Mouse (Mus musculus) midbrain, embryonic 16.5 days (tissue): ENCODE results near the gene Srpr. TPM values are rescaled to one million over a fixed set of nuclear protein-coding genes. Genes with fewer than 3 reads are reported as not detected.

Source experiments
- ATAC-seq: fragments of 200-750 bp; cut with Nextera tagmentation; 2 replicates; pipeline ENCODE4 v1.8.0; 2017; ENCODE audit warnings: moderate TSS enrichment
- H3K27ac ChIP-seq: fragments of 300-500 bp; sonication (generic); 2 replicates; pipeline ENCODE4 v1.5.1; 2014; ENCODE audit warnings: mild to moderate bottlenecking, low read length, mixed read lengths
- H3K27me3 ChIP-seq: fragments of 300-500 bp; sonication (generic); 2 replicates; pipeline ENCODE4 v1.6.1; 2014; ENCODE audit warnings: low read depth, low read length, mixed read lengths; ENCODE audit not compliant: control insufficient read depth, insufficient read depth
- H3K36me3 ChIP-seq: fragments of 300-500 bp; sonication (generic); 2 replicates; pipeline ENCODE4 v1.6.1; 2014; ENCODE audit warnings: mild to moderate bottlenecking, low read length, moderate library complexity, mixed read lengths; ENCODE audit not compliant: control insufficient read depth, insufficient read depth
- H3K4me1 ChIP-seq: fragments of 300-500 bp; sonication (generic); 2 replicates; pipeline ENCODE4 v1.6.1; 2014; ENCODE audit warnings: mild to moderate bottlenecking, low read length, mixed read lengths; ENCODE audit not compliant: control insufficient read depth, insufficient read depth
- H3K4me2 ChIP-seq: fragments of 300-500 bp; sonication (generic); 2 replicates; pipeline ENCODE4 v1.6.1; 2014; ENCODE audit warnings: mild to moderate bottlenecking, low read length, mixed read lengths
- H3K4me3 ChIP-seq: fragments of 300-500 bp; sonication (generic); 2 replicates; pipeline ENCODE4 v1.5.1; 2014; ENCODE audit warnings: low read depth, mild to moderate bottlenecking, low read length, moderate library complexity, mixed read lengths
- H3K9ac ChIP-seq: fragments of 300-500 bp; sonication (generic); 2 replicates; pipeline ENCODE4 v1.6.1; 2014; ENCODE audit warnings: low read depth, low read length, mixed read lengths
- H3K9me3 ChIP-seq: fragments of 300-500 bp; sonication (generic); replicated peaks from 2 replicates; pipeline ENCODE4 v1.6.1; 2014; ENCODE audit warnings: mild to moderate bottlenecking, low read length, mixed read lengths; ENCODE audit not compliant: control insufficient read depth, poor library complexity, severe bottlenecking
- WGBS: fragments of 180-500 bp; shearing (Covaris S2); extraction: QIAGEN DNeasy Blood & Tissue Kit; methylation state at CpG from one replicate; pipeline ENCODE4 v1.1.7; 2014; 5-methylcytosine and 5-hydroxymethylcytosine counted together
- polyA plus RNA-seq: library from polyadenylated mRNA; unstranded; fragments of >200 nt; fragmentation: Nextera tagmentation; extraction: Ambion mirVana; gene quantifications from 2 replicates; pipeline ENCODE4 v1.2.1, GENCODE M21; 2015

The Srpr gene
- polyA plus RNA-seq, 1 experiment from 2014 or later: 68.2 TPM

DNA sequence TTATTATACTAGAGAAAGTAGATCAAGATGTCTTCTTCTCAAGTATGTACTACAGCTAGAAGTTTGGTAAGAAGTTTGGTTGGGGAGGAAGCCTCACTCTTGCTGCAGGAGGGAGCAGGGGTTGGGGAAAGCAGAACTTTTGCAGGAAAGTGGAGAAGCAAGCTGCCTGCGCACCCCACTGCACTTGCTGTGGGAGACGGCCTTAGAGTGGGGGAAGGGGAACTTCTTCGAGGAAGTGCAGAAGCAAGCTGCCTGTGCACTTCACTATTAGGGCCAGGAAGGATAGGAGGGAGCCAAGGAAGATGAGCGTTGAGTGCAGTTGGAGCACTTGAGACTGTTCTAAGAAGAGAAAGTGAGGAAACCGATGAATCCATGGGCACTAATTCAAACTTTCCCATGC is 16.6 kb upstream of the Srpr start:
- Histone ChIP-seq H3K4me2 (no peak overlapping the region), H3K9me3 (no peaks in the 10 kb centered on the region), H3K4me3 (no peak overlapping the region), H3K36me3 (no peaks in the 10 kb centered on the region), H3K4me1 (no peaks in the 10 kb centered on the region), H3K9ac (no peak overlapping the region), H3K27ac (no peak overlapping the region), H3K27me3 (no peaks in the 10 kb centered on the region)
- 70% methylated on average over 5 of the region's 5 CpGs for WGBS
- ATAC-seq: no peak

DNA sequence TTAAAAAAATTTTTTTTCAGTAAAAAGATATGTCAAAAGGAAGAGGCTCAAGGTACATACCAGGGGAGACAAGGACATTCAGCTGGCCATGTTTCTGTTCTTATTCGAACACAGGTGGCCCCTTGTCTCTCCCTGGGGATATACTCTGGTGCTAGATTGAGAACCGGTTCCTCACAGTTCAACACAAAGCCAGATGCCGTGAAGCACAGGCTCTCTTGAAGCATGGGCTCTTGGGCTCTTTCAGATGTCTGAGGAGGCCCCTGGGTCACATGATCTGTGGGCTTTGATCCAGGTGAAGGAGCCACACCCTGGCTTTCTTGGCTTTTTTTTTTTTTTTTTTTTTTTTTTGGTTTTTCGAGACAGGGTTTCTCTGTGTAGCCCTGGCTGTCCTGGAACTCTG is 13.5 kb upstream of the Srpr start:
- Histone ChIP-seq H3K36me3 (no peaks in the 10 kb centered on the region), H3K4me1 (no peaks in the 10 kb centered on the region), H3K4me3 (no peak overlapping the region), H3K9ac (no peak overlapping the region), H3K4me2 (no peak overlapping the region), H3K27me3 (no peaks in the 10 kb centered on the region), H3K9me3 (no peaks in the 10 kb centered on the region), H3K27ac (no peak overlapping the region)
- 83% methylated on average over 4 of the region's 4 CpGs for WGBS
- no peak for ATAC-seq

DNA sequence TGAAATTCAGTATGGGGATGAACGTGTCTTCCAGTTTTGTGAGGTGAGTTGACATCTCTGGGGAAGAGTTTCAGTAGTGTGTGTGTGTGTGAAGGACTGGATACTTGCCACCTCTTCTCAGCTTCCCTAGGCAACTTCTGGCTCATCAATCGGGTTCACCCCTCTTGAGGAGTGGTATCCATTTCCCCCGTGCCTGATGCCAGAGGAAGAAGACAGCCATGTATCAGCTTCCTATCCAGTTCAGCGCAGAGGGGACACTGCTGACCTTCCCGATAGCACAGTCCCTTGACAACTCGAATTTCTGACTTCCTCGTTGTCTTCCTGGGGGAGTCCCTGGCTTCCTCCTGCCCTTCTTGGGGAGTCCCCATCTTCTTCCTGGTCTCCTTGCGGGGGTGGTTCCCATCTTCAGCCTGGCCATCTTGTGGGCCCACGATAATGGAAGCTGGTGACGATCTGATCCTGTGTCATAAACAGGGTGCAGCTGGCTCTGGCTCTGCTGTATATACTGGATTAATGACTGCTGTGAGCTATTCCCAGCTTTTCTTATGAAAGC is 12.5 kb upstream of the Srpr start:
- H3K4me2 ChIP-seq: no peak overlapping the region
- no peaks in the 10 kb centered on the region for H3K27me3 ChIP-seq
- H3K27ac ChIP-seq: no peak overlapping the region
- WGBS: 91% methylated on average over 10 of the region's 10 CpGs
- H3K36me3 ChIP-seq: no peaks in the 10 kb centered on the region
- no peak for ATAC-seq
- H3K9me3 ChIP-seq: no peaks in the 10 kb centered on the region
- H3K9ac ChIP-seq: no peak overlapping the region
- H3K4me1 ChIP-seq: no peaks in the 10 kb centered on the region
- H3K4me3 ChIP-seq: no peak overlapping the region

GRCm38 (mm10) chr9:35188700-35189099 is 11.3 kb upstream of the Srpr start:
- H3K4me2 ChIP-seq: 0 out of 2 replicates have a peak overlapping the region, but pooled peaks have one; percentile 12
- ATAC-seq: 0 out of 2 replicates have a peak, but pooled peaks have one; percentile 41
- H3K27me3 ChIP-seq: no peaks in the 10 kb centered on the region
- H3K4me3 ChIP-seq: no peak overlapping the region
- 67% methylated on average over 22 of the region's 22 CpGs for WGBS
- H3K9me3 ChIP-seq: no peaks in the 10 kb centered on the region
- no peak overlapping the region for H3K27ac ChIP-seq
- no peaks in the 10 kb centered on the region for H3K36me3 ChIP-seq
- no peaks in the 10 kb centered on the region for H3K4me1 ChIP-seq
- H3K9ac ChIP-seq: no peak overlapping the region

- H3K9me3 ChIP-seq: no peaks in the 10 kb centered on the region
- no peaks in the 10 kb centered on the region for H3K4me1 ChIP-seq
- H3K27me3 ChIP-seq: no peaks in the 10 kb centered on the region
- no peaks in the 10 kb centered on the region for H3K36me3 ChIP-seq
- 64% methylated on average over 11 of the region's 11 CpGs for WGBS
- H3K4me2 ChIP-seq: no peak overlapping the region
- no peak overlapping the region for H3K4me3 ChIP-seq
- H3K9ac ChIP-seq: no peak overlapping the region; the same call in 1 of the 2 replicates
- H3K27ac ChIP-seq: no peak overlapping the region
- peak; percentile 44; the same call in 1 of the 2 replicates for ATAC-seq
These were observed 6.9 kb upstream of the Srpr start for GRCm38 (mm10) chr9:35192983-35193542.

GRCm38 (mm10) chr9:35194048-35194447 is 5.9 kb upstream of the Srpr start:
- Histone ChIP-seq H3K36me3 (no peaks in the 10 kb centered on the region), H3K4me3 (no peak overlapping the region), H3K9me3 (no peaks in the 10 kb centered on the region), H3K4me2 (no peak overlapping the region), H3K4me1 (no peaks in the 10 kb centered on the region), H3K27ac (no peak overlapping the region), H3K27me3 (no peaks in the 10 kb centered on the region), H3K9ac (no peak overlapping the region)
- WGBS: 97% methylated on average over 3 of the region's 3 CpGs
- no peak for ATAC-seq

GRCm38 (mm10) chr9:35197625-35198024 is 2.4 kb upstream of the Srpr start:
- Histone ChIP-seq H3K4me2 (no peak overlapping the region), H3K9ac (no peak overlapping the region), H3K27me3 (no peaks in the 10 kb centered on the region), H3K4me3 (no peak overlapping the region), H3K36me3 (no peaks in the 10 kb centered on the region), H3K4me1 (peaks cover 8% of the 10 kb centered on the region), H3K27ac (no peak overlapping the region), H3K9me3 (no peaks in the 10 kb centered on the region)
- no peak for ATAC-seq
- 90% methylated on average over 3 of the region's 3 CpGs for WGBS

- no peak overlapping the region for H3K9ac ChIP-seq
- no peak overlapping the region for H3K4me2 ChIP-seq
- no peaks in the 10 kb centered on the region for H3K27me3 ChIP-seq
- H3K36me3 ChIP-seq: no peaks in the 10 kb centered on the region
- peaks cover 8% of the 10 kb centered on the region for H3K4me1 ChIP-seq
- ATAC-seq: no peak
- no peaks in the 10 kb centered on the region for H3K9me3 ChIP-seq
- WGBS: 66% methylated on average over 10 of the region's 10 CpGs
- no peak overlapping the region for H3K4me3 ChIP-seq
- H3K27ac ChIP-seq: no peak overlapping the region
These were observed 1.6 kb upstream of the Srpr start for GRCm38 (mm10) chr9:35198351-35198750.

DNA sequence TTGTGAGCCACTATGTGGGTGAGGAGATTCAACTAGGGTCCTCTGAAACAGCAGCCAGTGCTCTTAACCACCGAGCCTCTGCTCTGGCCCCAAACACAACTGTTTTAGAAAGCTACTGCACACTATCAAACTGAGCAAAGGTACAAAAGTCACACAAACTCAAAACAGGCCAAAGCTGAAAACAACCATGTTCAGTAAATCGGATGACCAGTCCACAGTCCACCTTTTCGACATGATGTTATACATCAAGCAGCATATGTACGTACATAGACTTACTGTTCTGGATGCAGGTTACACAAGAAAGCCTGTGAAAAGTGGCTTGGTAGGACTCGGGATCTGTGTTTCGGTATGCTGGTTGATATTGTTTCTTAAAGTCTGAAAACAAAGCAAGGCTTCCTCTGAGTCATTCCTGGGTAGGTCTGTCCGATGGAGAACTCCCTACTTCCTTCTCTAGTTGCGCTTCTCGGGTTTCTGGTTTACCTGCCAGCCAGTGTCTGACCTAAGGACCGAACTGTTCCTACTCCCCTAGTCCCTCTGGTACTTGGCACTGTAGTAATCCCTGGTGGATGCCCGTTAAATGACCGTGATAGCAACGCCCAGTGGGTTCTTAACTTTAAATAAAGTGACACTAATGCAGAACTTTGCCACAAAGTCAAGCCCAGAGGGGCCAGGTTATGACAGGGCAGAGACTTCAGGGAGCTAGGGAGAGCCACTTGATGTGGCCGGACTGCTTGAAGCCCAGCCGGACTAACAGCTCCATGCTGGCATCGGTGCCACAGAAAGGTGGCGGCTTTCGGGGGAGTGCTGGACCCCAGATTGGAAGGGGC is 817 bp upstream of the Srpr start:
- Histone ChIP-seq H3K27ac (peak overlapping the region; percentile 56; the same call in 1 of the 2 replicates), H3K9ac (peak overlapping the region; percentile 76), H3K4me1 (peaks cover 8% of the 10 kb centered on the region), H3K27me3 (no peaks in the 10 kb centered on the region), H3K4me2 (peak overlapping the region; percentile 87), H3K9me3 (no peaks in the 10 kb centered on the region), H3K4me3 (peak overlapping the region; percentile 58), H3K36me3 (no peaks in the 10 kb centered on the region)
- 26% methylated on average over 18 of the region's 18 CpGs for WGBS
- ATAC-seq: peak; percentile 74
